Mouse (Mus musculus) right cerebral cortex, adult 2 months (tissue): Measurements from ENCODE around the gene Cybrd1.

Experiments
- DNase-seq, 2 experiments: peaks; one replicate each; pipeline ENCODE4 v3.0.0; 2021 to 2022; ENCODE audit warnings: low spot score in 2 of 2

Cybrd1 gene

GRCm38 (mm10) chr2:71122268-71123029 is 4.7 kb downstream of the Cybrd1 start:
- no peak for DNase-seq

GRCm38 (mm10) chr2:71123591-71123990 is 5.9 kb downstream of the Cybrd1 start:
- DNase-seq: no peak

- no peak for DNase-seq
These were observed 10.2 kb downstream of the Cybrd1 start for GRCm38 (mm10) chr2:71127779-71128534.

GRCm38 (mm10) chr2:71130366-71130765 is 12.6 kb downstream of the Cybrd1 start:
- no peak for DNase-seq

- no peak for DNase-seq
These were observed 14.3 kb downstream of the Cybrd1 start for GRCm38 (mm10) chr2:71131866-71132496.

- no peak for DNase-seq
These were observed 16.4 kb downstream of the Cybrd1 start for GRCm38 (mm10) chr2:71134041-71134505.

GRCm38 (mm10) chr2:71134836-71135235 is 17.1 kb downstream of the Cybrd1 start:
- DNase-seq: no peak

- DNase-seq: no peak
These were observed 22.9 kb downstream of the Cybrd1 start for GRCm38 (mm10) chr2:71140622-71141021.

- DNase-seq: no peak
These were observed 24.7 kb downstream of the Cybrd1 start for GRCm38 (mm10) chr2:71142410-71142809.

GRCm38 (mm10) chr2:71145853-71146252 is 28.1 kb downstream of the Cybrd1 start:
- DNase-seq: no peak

- DNase-seq: no peak
These were observed 28.5 kb downstream of the Cybrd1 start for GRCm38 (mm10) chr2:71146266-71146665.

GRCm38 (mm10) chr2:71147816-71148215 is 30.1 kb downstream of the Cybrd1 start:
- no peak for DNase-seq

- no peak for DNase-seq
These were observed 34.4 kb downstream of the Cybrd1 start for GRCm38 (mm10) chr2:71152170-71152569.

GRCm38 (mm10) chr2:71155486-71155885 is 37.8 kb downstream of the Cybrd1 start:
- DNase-seq: peak; percentile 75 to 81

GRCm38 (mm10) chr2:71156446-71156845 is 38.7 kb downstream of the Cybrd1 start:
- no peak for DNase-seq

- DNase-seq: peak in 1 of 2 experiments; percentile 4
These were observed 40.2 kb downstream of the Cybrd1 start for GRCm38 (mm10) chr2:71157881-71158280.

GRCm38 (mm10) chr2:71159576-71160306 is 42.0 kb downstream of the Cybrd1 start:
- no peak for DNase-seq

- peak; percentile 11 to 29 for DNase-seq
These were observed 42.7 kb downstream of the Cybrd1 start for GRCm38 (mm10) chr2:71160307-71160861.

- DNase-seq: no peak
These were observed 43.8 kb downstream of the Cybrd1 start for GRCm38 (mm10) chr2:71161558-71161957.

GRCm38 (mm10) chr2:71162831-71163621 is 45.3 kb downstream of the Cybrd1 start:
- DNase-seq: no peak

GRCm38 (mm10) chr2:71167211-71167610 is 49.5 kb downstream of the Cybrd1 start:
- DNase-seq: no peak
